Mouse (Mus musculus) hindbrain, embryonic 12.5 days (tissue): ENCODE results near the gene AC161166.1. TPM values are rescaled to one million over a fixed set of nuclear protein-coding genes. Genes with fewer than 3 reads are reported as not detected.

Source experiments
- ATAC-seq: fragments of 200-750 bp; cut with Nextera tagmentation; 2 replicates; pipeline ENCODE4 v1.8.0; 2017; ENCODE audit warnings: moderate TSS enrichment; ENCODE audit not compliant: low FRiP score
- H3K27ac ChIP-seq: fragments of 300-500 bp; sonication (generic); 2 replicates; pipeline ENCODE4 v1.5.1; 2016; ENCODE audit warnings: mild to moderate bottlenecking
- H3K27me3 ChIP-seq: fragments of 300-500 bp; sonication (generic); 2 replicates; pipeline ENCODE4 v1.6.1; 2016; ENCODE audit warnings: mild to moderate bottlenecking
- H3K36me3 ChIP-seq: fragments of 300-500 bp; sonication (generic); 2 replicates; pipeline ENCODE4 v1.6.1; 2016; ENCODE audit warnings: mild to moderate bottlenecking
- H3K4me1 ChIP-seq: fragments of 300-500 bp; sonication (generic); 2 replicates; pipeline ENCODE4 v1.6.1; 2016
- H3K4me2 ChIP-seq: fragments of 300-500 bp; sonication (generic); replicated peaks from 2 replicates; pipeline ENCODE4 v1.6.1; 2016; ENCODE audit warnings: mild to moderate bottlenecking
- H3K4me3 ChIP-seq: fragments of 300-500 bp; sonication (generic); 2 replicates; pipeline ENCODE4 v1.5.1; 2016; ENCODE audit warnings: mild to moderate bottlenecking
- H3K9ac ChIP-seq: fragments of 300-500 bp; sonication (generic); 2 replicates; pipeline ENCODE4 v1.6.1; 2016; ENCODE audit warnings: mild to moderate bottlenecking, moderate library complexity
- H3K9me3 ChIP-seq: fragments of 300-500 bp; sonication (generic); replicated peaks from 2 replicates; pipeline ENCODE4 v1.6.1; 2016; ENCODE audit warnings: mild to moderate bottlenecking
- WGBS: fragments of 180-500 bp; shearing (Covaris S2); methylation state at CpG from one replicate; pipeline ENCODE4 v1.1.7; 2016; 5-methylcytosine and 5-hydroxymethylcytosine counted together
- polyA plus RNA-seq: library from polyadenylated mRNA; unstranded; fragments of >200 nt; fragmentation: Nextera tagmentation; extraction: Ambion mirVana; gene quantifications from 2 replicates; pipeline ENCODE4 v1.2.1, GENCODE M21; 2016

Gene AC161166.1
- polyA plus RNA-seq, 1 experiment from 2014 or later, result 1.9 TPM

DNA sequence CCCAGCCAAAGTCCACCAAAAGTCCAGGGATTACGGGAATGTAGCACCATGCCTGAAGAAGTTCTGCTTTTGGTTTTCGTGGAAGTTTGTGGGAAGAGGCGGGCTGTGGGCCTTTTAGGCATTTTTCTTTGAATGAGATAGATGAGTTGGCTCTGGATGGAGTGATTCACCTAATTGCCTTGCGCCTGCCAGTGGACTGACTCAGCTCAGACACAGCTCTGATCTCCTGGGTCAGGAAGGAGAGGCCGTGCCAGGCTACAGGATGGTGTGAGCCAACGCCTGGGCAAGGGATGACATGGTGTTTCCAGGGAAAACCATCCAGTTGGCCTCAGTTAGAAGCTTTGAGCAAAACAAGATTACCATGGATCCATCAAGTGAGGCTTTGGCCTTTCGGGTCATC, 41.9 kb downstream of the AC161166.1 start:
- 0 out of 2 replicates have a peak, but pooled peaks cover 4% of the 10 kb centered on the region for H3K4me1 ChIP-seq

DNA sequence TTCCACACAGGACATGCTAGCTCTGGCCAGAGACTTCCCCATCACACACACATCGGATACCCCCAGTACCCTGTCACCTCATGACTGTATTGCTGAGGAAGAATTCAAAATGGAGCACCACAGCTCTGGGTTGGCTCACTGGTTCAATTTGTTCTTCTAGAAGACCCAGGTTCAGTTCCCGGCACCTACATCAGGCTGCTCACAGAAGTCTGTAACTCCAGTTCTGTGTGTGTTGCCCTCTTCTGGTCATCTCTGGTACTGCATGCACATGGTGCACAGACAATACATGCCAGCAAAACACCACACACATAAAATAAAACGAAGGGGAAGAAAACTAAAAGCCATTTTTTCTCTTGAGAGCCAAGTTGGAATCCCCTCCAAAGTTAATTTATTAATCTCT, 43.1 kb downstream of the AC161166.1 start:
- no peak overlapping the region for H3K27ac ChIP-seq
- H3K27me3 ChIP-seq, result no peaks in the 10 kb centered on the region
- no peaks in the 10 kb centered on the region for H3K36me3 ChIP-seq
- no peak for ATAC-seq
- H3K4me1 ChIP-seq, result no peaks in the 10 kb centered on the region
- no peak overlapping the region for H3K9ac ChIP-seq
- WGBS, result 79% methylated on average over 3 of the region's 3 CpGs
- no peak overlapping the region for H3K4me2 ChIP-seq
- H3K9me3 ChIP-seq, result no peaks in the 10 kb centered on the region
- no peak overlapping the region for H3K4me3 ChIP-seq

More for the DNA sequence above, 41.9 kb downstream of the AC161166.1 start:
- Histone ChIP-seq H3K27me3 (peaks cover 4% of the 10 kb centered on the region; the same call in 1 of the 2 replicates), H3K9ac (no peak overlapping the region), H3K4me3 (no peak overlapping the region), H3K36me3 (no peaks in the 10 kb centered on the region), H3K4me2 (no peak overlapping the region), H3K27ac (no peak overlapping the region), H3K9me3 (no peaks in the 10 kb centered on the region)
- WGBS, result 96% methylated on average over 7 of the region's 7 CpGs
- no peak for ATAC-seq

GRCm38 (mm10) chr7:24467886-24468285, 44.4 kb downstream of the AC161166.1 start:
- no peaks in the 10 kb centered on the region for H3K27me3 ChIP-seq
- H3K36me3 ChIP-seq, result no peaks in the 10 kb centered on the region
- H3K27ac ChIP-seq, result no peak overlapping the region
- no peaks in the 10 kb centered on the region for H3K9me3 ChIP-seq
- ATAC-seq, result no peak
- H3K4me1 ChIP-seq, result peaks cover 4% of the 10 kb centered on the region
- 86% methylated on average over 5 of the region's 5 CpGs for WGBS
- H3K4me3 ChIP-seq, result no peak overlapping the region
- no peak overlapping the region for H3K4me2 ChIP-seq
- H3K9ac ChIP-seq, result no peak overlapping the region

DNA sequence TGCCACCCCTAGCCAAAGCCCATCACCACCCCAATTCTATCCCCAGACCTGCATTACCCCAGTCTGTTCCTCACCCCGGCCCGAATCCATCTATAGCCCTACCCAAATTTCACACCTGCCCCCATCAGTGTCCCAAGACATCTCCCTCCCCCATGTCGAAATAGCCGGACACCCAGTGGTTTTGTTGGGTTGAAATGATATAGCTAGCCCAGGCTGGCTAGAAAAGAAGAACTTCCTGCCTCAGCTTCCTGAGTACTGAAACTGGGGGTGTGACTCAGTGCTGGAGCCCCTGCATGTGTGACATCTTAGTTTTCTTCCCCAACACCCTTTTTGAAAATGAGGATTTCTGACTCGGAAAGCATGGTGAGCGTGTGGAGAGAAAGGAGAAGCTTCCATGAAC, 45.4 kb downstream of the AC161166.1 start:
- Histone ChIP-seq H3K4me3 (no peak overlapping the region), H3K27ac (no peak overlapping the region), H3K4me1 (peaks cover 11% of the 10 kb centered on the region), H3K9me3 (no peaks in the 10 kb centered on the region), H3K9ac (no peak overlapping the region), H3K27me3 (no peaks in the 10 kb centered on the region), H3K36me3 (no peaks in the 10 kb centered on the region), H3K4me2 (no peak overlapping the region)
- WGBS, result 92% methylated on average over 6 of the region's 6 CpGs
- ATAC-seq, result no peak

- Histone ChIP-seq H3K27ac (no peak within 1 kb of the TSS), H3K4me3 (0 out of 2 replicates have a peak within 1 kb of the TSS, but pooled peaks have one; percentile 2), H3K9me3 (no peaks in the 10 kb centered on the region; the same call in 1 of the 2 replicates), H3K9ac (no peak within 1 kb of the TSS), H3K4me2 (peak within 1 kb of the TSS; percentile 21), H3K27me3 (peaks cover 4% of the 10 kb centered on the region; the same call in 1 of the 2 replicates), H3K36me3 (no peaks in the 10 kb centered on the region), H3K4me1 (peaks cover 11% of the 10 kb centered on the region)
- 7% methylated on average over 27 of the region's 27 CpGs for WGBS
- ATAC-seq, result peak; percentile 68
Observed at GRCm38 (mm10) chr7:24462388-24463319, 49.6 kb downstream of the AC161166.1 start, which contains the start of gene Plaur. TSS of gene Plaur (plus strand) at chr7:24462484.

- Histone ChIP-seq H3K27ac (no peak overlapping the region), H3K4me2 (no peak overlapping the region), H3K9ac (no peak overlapping the region), H3K4me1 (peaks cover 11% of the 10 kb centered on the region), H3K4me3 (no peak overlapping the region), H3K27me3 (peaks cover 4% of the 10 kb centered on the region; the same call in 1 of the 2 replicates), H3K9me3 (no peaks in the 10 kb centered on the region; the same call in 1 of the 2 replicates), H3K36me3 (no peaks in the 10 kb centered on the region)
- ATAC-seq, result no peak
- 74% methylated on average over 14 of the region's 14 CpGs for WGBS
Observed at GRCm38 (mm10) chr7:24461376-24462051, 50.7 kb downstream of the AC161166.1 start.

Other genes starting within 250 kb of the AC161166.1 start
- 7.3 and 8.7 TPM in 2 replicates for gene Zfp93, start 242.0 kb downstream of the AC161166.1 start, polyA plus RNA-seq
- 45.0 and 46.4 TPM in 2 replicates for gene Zfp61, start 211.2 kb downstream of the AC161166.1 start, polyA plus RNA-seq
- gene Zfp94, start 195.8 kb downstream of the AC161166.1 start, polyA plus RNA-seq, result 15.6 and 18.2 TPM in 2 replicates
- not detected in 2 replicates for gene Tescl, start 178.5 kb downstream of the AC161166.1 start, polyA plus RNA-seq
- gene Lypd5, start 163.3 kb downstream of the AC161166.1 start, polyA plus RNA-seq, result not detected in 2 replicates
- gene Kcnn4, start 142.2 kb downstream of the AC161166.1 start, polyA plus RNA-seq, result 2.1 and 2.4 TPM in 2 replicates
- gene Smg9, start 112.8 kb downstream of the AC161166.1 start, polyA plus RNA-seq, result 28.9 and 29.5 TPM in 2 replicates
- gene Irgc1, start 60.2 kb downstream of the AC161166.1 start, polyA plus RNA-seq, result not detected in 2 replicates
- gene Plaur, start 50.0 kb downstream of the AC161166.1 start, polyA plus RNA-seq, result 0.59 and 0.95 TPM in 2 replicates
- 41.3 and 42.3 TPM in 2 replicates for gene Cadm4, start 30.4 kb downstream of the AC161166.1 start, polyA plus RNA-seq
- gene Zfp428, start 5.4 kb downstream of the AC161166.1 start, polyA plus RNA-seq, result 155 and 160 TPM in 2 replicates
- 29.0 and 34.1 TPM in 2 replicates for gene Irgq, start 18.2 kb upstream of the AC161166.1 start, polyA plus RNA-seq
- gene Pinlyp, start 33.7 kb upstream of the AC161166.1 start, polyA plus RNA-seq, result not detected in 2 replicates
- 75.9 and 87.9 TPM in 2 replicates for gene Xrcc1, start 33.8 kb upstream of the AC161166.1 start, polyA plus RNA-seq
- 14.2 and 15.4 TPM in 2 replicates for gene Ethe1, start 75.1 kb upstream of the AC161166.1 start, polyA plus RNA-seq
- gene Zfp575, start 75.2 kb upstream of the AC161166.1 start, polyA plus RNA-seq, result 5.1 and 5.5 TPM in 2 replicates
- 0.09 TPM in 1 of 2 replicates, not detected in the other for gene Phldb3, start 98.3 kb upstream of the AC161166.1 start, polyA plus RNA-seq
- gene Lypd3, start 124.1 kb upstream of the AC161166.1 start, polyA plus RNA-seq, result 1.3 and 1.5 TPM in 2 replicates
- not detected in 2 replicates for gene Tex101, start 164.2 kb upstream of the AC161166.1 start, polyA plus RNA-seq
- not detected in 2 replicates for gene BC049730, start 196.8 kb upstream of the AC161166.1 start, polyA plus RNA-seq
- not detected in 2 replicates for gene Gm4763, start 214.5 kb upstream of the AC161166.1 start, polyA plus RNA-seq
- gene Cd177, start 247.9 kb upstream of the AC161166.1 start, polyA plus RNA-seq, result 0.23 and 0.39 TPM in 2 replicates